Mouse (Mus musculus): Measurements from ENCODE around the gene Cttn.

DNA sequence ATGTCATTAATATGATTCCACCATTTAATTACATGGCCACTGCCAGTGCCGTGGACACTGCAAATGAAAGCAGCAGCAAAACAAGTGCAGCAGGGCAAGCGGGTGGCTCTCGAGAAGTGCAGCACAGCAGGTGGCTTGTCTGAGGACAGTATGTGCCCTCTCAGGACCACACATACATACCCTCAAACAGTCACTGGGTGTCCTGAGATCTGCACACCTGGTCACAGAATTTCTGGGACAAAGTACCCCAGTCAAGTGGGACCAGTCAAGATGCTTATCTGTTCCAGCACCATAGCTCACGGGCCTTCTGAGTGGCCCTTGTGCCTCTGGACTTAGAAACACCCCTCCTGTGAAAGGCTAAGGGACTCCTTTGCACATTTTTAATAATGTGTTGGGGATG, 33.1 kb upstream of the Cttn start:
- TF ChIP-seq POLR2A (IDR thresholded peaks at IDR 0.05; ENCODE audit: borderline replicate concordance, extremely low read depth, low read depth, low read length) (no peak), CTCF (IDR thresholded peaks at IDR 0.05; ENCODE audit: insufficient read depth, low read length) (no peak)
